Mouse (Mus musculus): ENCODE measurements around the gene Prcp.

DNA sequence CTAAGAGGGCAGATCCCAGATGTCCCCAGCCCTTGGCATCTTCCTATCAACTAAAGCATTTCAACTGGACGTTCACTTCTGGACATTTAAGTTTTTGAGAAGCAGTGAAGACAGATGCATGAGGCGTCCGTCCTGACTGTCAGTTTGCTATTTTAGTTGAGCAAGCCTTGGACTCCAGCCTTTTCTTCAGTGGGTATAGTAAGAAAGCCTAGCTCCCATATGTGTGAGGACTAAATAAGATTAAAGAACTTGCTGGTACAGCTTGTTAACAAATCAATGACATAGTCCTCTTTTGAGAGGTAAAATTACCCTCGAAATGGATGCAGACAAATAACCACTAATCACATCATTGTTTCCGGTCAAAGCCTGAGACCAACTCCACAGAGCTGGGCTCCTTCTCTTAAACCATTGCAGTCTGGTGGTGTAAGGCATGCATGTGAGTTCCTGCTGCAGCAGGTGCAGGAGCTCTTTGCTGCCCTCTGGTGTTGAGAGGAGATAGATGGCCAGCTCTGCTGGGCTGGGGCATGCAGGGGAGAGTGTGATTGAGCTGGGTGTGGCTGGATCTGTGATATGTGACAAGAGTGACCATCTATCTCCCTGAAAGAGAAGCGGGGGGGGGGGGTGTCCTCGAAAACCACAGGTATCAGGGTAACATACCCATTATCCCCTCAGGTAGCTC is 29.2 kb downstream of the Prcp start:
- TF ChIP-seq POLR2A (IDR thresholded peaks at IDR 0.05; ENCODE audit: borderline replicate concordance, insufficient read depth, low read length) (no peak), CTCF (IDR thresholded peaks at IDR 0.05; ENCODE audit: borderline replicate concordance, insufficient read depth, low read depth, low read length) (peak; percentile 92)
